Mouse (Mus musculus): ENCODE measurements around the gene Slc25a45. TPM values are rescaled to one million over a fixed set of nuclear protein-coding genes. Genes with fewer than 3 reads are reported as not detected.

Slc25a45 gene
- polyA plus RNA-seq, 1 experiment from 2014 or later: 2.3 TPM

DNA sequence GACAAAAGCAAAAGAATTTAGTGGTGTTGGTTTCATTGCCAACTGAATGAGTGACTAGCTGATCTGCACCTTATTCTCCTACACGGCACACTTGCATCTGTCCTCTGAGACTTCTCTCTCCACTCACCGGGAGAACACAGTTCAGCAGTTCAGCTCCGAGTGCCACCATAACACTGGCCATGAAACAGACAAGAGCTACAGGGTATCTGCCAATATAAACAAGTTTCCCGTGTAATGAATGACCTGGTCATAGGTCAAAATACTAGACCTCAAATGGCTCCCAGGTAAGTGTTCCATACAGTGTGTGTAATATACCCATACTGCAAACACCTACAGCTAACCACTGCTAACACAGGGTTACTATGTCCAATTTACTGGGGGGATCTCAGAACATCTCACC lies 11.6 kb downstream of the Slc25a45 start:
- 58% methylated on average over 4 of the region's 4 CpGs for WGBS (ENCODE audit: insufficient replicate concordance)
- no peak for ATAC-seq (replicated peaks; ENCODE audit: insufficient number of reproducible peaks, low FRiP score, low TSS enrichment)

DNA sequence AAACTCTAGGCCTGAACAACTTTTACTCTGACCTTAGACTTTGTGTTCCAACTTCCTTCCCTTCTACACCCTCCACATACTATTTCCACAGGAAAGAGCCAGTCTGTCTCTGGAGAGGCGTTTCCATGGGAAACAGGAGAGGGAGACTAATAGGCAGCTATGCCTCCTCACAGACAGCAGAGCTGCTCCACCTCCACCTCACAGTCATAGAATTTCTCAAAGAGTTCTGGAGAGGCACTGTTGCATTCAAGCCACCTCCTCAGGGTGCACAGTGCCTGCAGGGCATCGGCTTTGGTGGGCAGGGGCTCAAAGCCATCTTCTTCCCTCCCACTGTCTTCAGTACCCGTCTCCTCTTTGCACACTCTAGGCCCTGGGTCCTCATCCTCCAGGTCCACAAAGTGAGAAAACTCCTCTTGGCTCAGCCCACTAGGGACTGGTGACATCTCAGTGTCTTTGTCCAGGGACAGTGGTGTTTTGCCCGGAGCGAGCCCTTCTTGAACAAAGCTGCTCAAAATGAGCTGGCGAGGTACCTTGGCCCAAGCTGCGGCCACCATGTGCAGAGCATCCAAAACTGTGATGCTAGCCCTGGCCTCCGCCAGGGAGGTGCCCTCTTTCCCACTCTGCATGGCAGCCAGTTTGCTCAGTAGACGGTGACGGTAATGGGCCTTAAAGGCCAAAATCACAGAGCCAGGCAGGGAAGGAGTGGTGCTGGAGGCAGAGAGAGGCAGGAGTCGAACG lies 14.1 kb downstream of the Slc25a45 start:
- no peaks in the 10 kb centered on the region for H3K27me3 ChIP-seq (ENCODE audit: control insufficient read depth, insufficient read depth, low read length)
- 87% methylated on average over 12 of the region's 12 CpGs for WGBS (ENCODE audit: insufficient replicate concordance)
- no peak overlapping the region for H3K4me3 ChIP-seq (ENCODE audit: low read depth, low read length)
- H3K9ac ChIP-seq (ENCODE audit: low read depth, low read length): 0 out of 2 replicates have a peak overlapping the region, but pooled peaks have one; percentile 22
- no peaks in the 10 kb centered on the region for H3K9me3 ChIP-seq (replicated peaks; ENCODE audit: control insufficient read depth, low read length)
- peaks cover 2% of the 10 kb centered on the region; the same call in 1 of the 2 replicates for H3K36me3 ChIP-seq (ENCODE audit: control insufficient read depth, insufficient read depth, low read length)
- H3K27ac ChIP-seq (ENCODE audit: low read depth, low read length): 0 out of 2 replicates have a peak overlapping the region, but pooled peaks have one; percentile 17
- no peak for ATAC-seq (replicated peaks; ENCODE audit: insufficient number of reproducible peaks, low FRiP score, low TSS enrichment)
- no peak overlapping the region for H3K4me2 ChIP-seq
- peaks cover 14% of the 10 kb centered on the region for H3K4me1 ChIP-seq (ENCODE audit: control insufficient read depth, insufficient read depth, low read length)

More for the DNA sequence above, 11.6 kb downstream of the Slc25a45 start:
- Histone ChIP-seq H3K9ac (ENCODE audit: low read depth, low read length) (no peak overlapping the region), H3K4me1 (ENCODE audit: control insufficient read depth, insufficient read depth, low read length) (peaks cover 13% of the 10 kb centered on the region), H3K9me3 (replicated peaks; ENCODE audit: control insufficient read depth, low read length) (no peaks in the 10 kb centered on the region), H3K27me3 (ENCODE audit: control insufficient read depth, insufficient read depth, low read length) (no peaks in the 10 kb centered on the region), H3K36me3 (ENCODE audit: control insufficient read depth, insufficient read depth, low read length) (no peaks in the 10 kb centered on the region), H3K4me2 (no peak overlapping the region), H3K27ac (ENCODE audit: low read depth, low read length) (no peak overlapping the region), H3K4me3 (ENCODE audit: low read depth, low read length) (no peak overlapping the region)

DNA sequence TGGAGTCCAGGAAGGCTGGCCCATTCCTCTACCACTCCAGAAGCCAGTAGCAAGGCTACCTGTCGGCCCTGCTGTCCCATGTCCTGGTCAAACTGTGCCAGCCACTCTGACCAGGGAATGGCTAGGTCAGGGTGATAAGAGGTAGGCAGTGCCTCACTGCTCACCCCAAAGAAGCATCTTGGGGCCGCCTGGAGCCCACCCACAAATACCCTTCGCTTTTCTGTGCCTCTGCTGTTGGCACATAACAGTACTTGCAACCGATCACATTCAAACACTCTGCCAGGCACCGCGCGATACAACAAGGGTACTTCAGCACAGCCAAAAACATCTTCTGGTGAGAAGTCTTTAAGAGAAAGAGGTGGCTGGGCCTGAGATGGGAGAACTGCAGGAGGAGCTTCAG lies 14.7 kb downstream of the Slc25a45 start:
- peaks cover 5% of the 10 kb centered on the region; the same call in 1 of the 2 replicates for H3K36me3 ChIP-seq (ENCODE audit: control insufficient read depth, insufficient read depth, low read length)
- 91% methylated on average over 7 of the region's 7 CpGs for WGBS (ENCODE audit: insufficient replicate concordance)
- H3K27ac ChIP-seq (ENCODE audit: low read depth, low read length): no peak overlapping the region
- no peaks in the 10 kb centered on the region for H3K9me3 ChIP-seq (replicated peaks; ENCODE audit: control insufficient read depth, low read length)
- no peak overlapping the region for H3K4me3 ChIP-seq (ENCODE audit: low read depth, low read length)
- H3K4me1 ChIP-seq (ENCODE audit: control insufficient read depth, insufficient read depth, low read length): peaks cover 14% of the 10 kb centered on the region
- no peaks in the 10 kb centered on the region for H3K27me3 ChIP-seq (ENCODE audit: control insufficient read depth, insufficient read depth, low read length)
- H3K9ac ChIP-seq (ENCODE audit: low read depth, low read length): no peak overlapping the region
- H3K4me2 ChIP-seq: no peak overlapping the region
- ATAC-seq (replicated peaks; ENCODE audit: insufficient number of reproducible peaks, low FRiP score, low TSS enrichment): no peak

DNA sequence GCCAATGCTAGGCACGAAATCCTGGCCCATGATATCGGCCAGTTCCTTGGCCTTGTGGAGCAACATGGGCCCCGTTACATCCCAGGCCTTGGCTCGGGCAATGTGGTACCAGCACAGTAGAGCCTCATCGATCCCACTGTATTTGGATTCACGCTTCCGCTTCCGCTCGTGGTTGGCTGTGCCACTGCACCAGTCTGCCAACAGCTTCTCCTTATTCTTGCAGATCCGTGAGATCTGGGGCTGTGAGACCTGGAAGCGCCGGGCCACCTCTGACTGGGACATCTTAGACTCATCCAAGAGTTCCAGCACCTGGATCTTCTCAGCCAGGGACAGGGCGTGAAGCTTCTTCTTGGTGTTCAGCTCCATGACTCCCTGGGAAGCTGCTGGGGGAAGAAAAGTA lies 15.1 kb downstream of the Slc25a45 start:
- H3K27me3 ChIP-seq (ENCODE audit: control insufficient read depth, insufficient read depth, low read length): no peaks in the 10 kb centered on the region
- peak overlapping the region; percentile 86; the same call in 1 of the 2 replicates for H3K9ac ChIP-seq (ENCODE audit: low read depth, low read length)
- no peaks in the 10 kb centered on the region for H3K9me3 ChIP-seq (replicated peaks; ENCODE audit: control insufficient read depth, low read length)
- H3K36me3 ChIP-seq (ENCODE audit: control insufficient read depth, insufficient read depth, low read length): peaks cover 5% of the 10 kb centered on the region; the same call in 1 of the 2 replicates
- peaks cover 14% of the 10 kb centered on the region for H3K4me1 ChIP-seq (ENCODE audit: control insufficient read depth, insufficient read depth, low read length)
- WGBS (ENCODE audit: insufficient replicate concordance): 91% methylated on average over 13 of the region's 13 CpGs
- no peak for ATAC-seq (replicated peaks; ENCODE audit: insufficient number of reproducible peaks, low FRiP score, low TSS enrichment)
- no peak overlapping the region for H3K27ac ChIP-seq (ENCODE audit: low read depth, low read length)
- no peak overlapping the region for H3K4me3 ChIP-seq (ENCODE audit: low read depth, low read length)
- H3K4me2 ChIP-seq: peak overlapping the region; percentile 95; the same call in 1 of the 2 replicates

DNA sequence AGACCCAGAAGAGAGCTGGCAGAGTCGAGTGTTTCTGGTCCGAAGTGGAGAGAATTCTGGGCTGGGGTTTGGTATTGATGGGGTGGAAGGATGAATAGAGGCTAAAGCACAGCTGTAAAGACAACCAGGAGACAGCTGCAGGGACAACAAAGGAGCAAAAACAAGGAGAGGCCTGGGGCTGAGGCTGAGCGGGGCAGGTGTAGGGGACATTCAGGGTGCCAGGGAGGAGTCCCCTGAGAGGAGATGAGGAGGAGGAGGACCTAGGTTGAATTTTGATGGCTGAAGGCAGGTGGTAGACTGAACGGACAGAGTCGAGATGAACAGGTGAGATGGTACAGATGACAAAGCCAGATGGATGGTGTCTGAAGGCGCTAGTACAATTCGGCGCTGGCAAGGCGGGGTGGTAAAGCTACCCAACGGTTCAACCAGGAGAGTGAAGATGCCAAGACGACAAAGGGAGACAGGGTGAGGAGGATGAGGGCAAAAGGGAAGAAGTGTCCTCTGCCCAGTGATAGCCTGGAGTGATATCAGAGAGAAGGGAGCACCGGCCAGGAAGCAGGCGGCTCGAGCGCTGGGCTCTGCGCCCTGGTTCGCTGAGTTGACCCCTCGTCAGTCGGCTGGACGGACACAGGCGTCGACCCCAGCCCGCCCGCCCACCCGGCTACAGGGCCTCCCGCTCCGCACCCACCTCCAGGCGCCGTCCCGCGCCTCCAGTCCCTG lies 15.8 kb downstream of the Slc25a45 start:
- peak; percentile 40; the same call in 1 of the 2 replicates for ATAC-seq (replicated peaks; ENCODE audit: insufficient number of reproducible peaks, low FRiP score, low TSS enrichment)

DNA sequence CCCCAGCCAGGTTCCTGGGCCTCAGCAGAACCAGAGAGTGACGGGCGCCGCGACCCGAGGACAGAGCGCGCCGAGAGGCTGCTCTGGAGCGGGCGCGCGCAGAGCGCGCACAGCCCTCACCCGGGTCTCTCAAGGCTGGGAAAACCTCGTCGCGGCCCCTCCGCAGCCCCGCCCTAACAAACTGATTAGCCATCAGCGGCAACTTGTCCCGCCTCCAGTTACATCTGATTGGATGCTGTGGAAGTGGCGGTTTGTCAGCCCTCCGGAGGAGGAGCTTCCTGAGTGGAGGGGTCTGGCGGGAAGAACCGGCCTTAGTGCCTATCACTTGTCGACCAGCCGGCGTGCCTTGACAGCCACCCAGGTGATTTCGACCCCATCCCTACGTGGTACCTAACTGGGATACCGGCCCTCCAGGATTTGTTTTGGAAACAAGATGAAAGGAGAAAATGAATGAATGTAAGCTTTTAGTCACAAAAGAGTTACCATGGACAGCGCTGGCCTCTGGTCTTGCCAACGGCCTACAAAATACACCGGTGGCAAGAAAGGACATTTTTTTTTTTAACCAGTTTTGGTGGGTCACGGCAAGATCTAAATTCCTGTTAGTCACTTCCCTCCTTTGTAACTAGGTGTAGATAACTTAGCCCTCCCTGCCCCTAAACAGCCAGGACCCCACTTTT lies 16.5 kb downstream of the Slc25a45 start, which contains the start of gene Tigd3:
Gene Tigd3 (minus strand): TSS at position 148 of the 677 bp plus-strand sequence.
- no peaks in the 10 kb centered on the region for H3K9me3 ChIP-seq (replicated peaks; ENCODE audit: control insufficient read depth, low read length)
- 3% methylated on average over 36 of the region's 36 CpGs for WGBS (ENCODE audit: insufficient replicate concordance)
- H3K36me3 ChIP-seq (ENCODE audit: control insufficient read depth, insufficient read depth, low read length): peaks cover 8% of the 10 kb centered on the region; the same call in 1 of the 2 replicates
- H3K4me3 ChIP-seq (ENCODE audit: low read depth, low read length): peak within 1 kb of the TSS; percentile 74
- H3K9ac ChIP-seq (ENCODE audit: low read depth, low read length): peak within 1 kb of the TSS; percentile 86
- H3K27ac ChIP-seq (ENCODE audit: low read depth, low read length): peak within 1 kb of the TSS; percentile 50; the same call in 1 of the 2 replicates
- H3K4me1 ChIP-seq (ENCODE audit: control insufficient read depth, insufficient read depth, low read length): peaks cover 14% of the 10 kb centered on the region
- H3K27me3 ChIP-seq (ENCODE audit: control insufficient read depth, insufficient read depth, low read length): no peaks in the 10 kb centered on the region
- peak; percentile 91 for ATAC-seq (replicated peaks; ENCODE audit: insufficient number of reproducible peaks, low FRiP score, low TSS enrichment)
- H3K4me2 ChIP-seq: peak within 1 kb of the TSS; percentile 95

More for the DNA sequence above, 15.8 kb downstream of the Slc25a45 start:
- Histone ChIP-seq H3K9me3 (replicated peaks; ENCODE audit: control insufficient read depth, low read length) (no peaks in the 10 kb centered on the region), H3K9ac (ENCODE audit: low read depth, low read length) (peak overlapping the region; percentile 86), H3K4me1 (ENCODE audit: control insufficient read depth, insufficient read depth, low read length) (peaks cover 14% of the 10 kb centered on the region), H3K4me2 (peak overlapping the region; percentile 95), H3K36me3 (ENCODE audit: control insufficient read depth, insufficient read depth, low read length) (peaks cover 7% of the 10 kb centered on the region; the same call in 1 of the 2 replicates), H3K27me3 (ENCODE audit: control insufficient read depth, insufficient read depth, low read length) (no peaks in the 10 kb centered on the region), H3K27ac (ENCODE audit: low read depth, low read length) (peak overlapping the region; percentile 50; the same call in 1 of the 2 replicates), H3K4me3 (ENCODE audit: low read depth, low read length) (peak overlapping the region; percentile 74)
- WGBS (ENCODE audit: insufficient replicate concordance): 11% methylated on average over 28 of the region's 31 CpGs

DNA sequence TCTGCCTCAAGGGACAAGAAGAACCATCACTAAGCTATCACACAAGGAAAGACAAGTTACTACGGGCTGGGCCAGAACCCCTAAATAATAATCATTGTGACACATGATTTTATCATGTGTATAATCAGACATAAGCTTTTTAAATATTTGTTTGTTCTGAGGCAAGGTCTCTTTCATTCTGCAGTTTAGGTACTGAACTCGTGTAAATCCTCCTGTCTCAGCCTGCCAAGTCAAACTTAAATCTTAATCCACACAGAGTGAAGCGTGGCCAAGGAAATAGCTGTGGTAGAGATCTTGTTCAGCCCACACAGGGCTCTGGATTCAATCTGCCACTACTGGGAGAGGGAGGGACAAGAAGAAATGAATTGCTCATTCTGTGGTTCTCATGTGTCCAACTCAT lies 29.7 kb downstream of the Slc25a45 start:
- ATAC-seq (replicated peaks; ENCODE audit: insufficient number of reproducible peaks, low FRiP score, low TSS enrichment): no peak
- no peak overlapping the region for H3K27ac ChIP-seq (ENCODE audit: low read depth, low read length)
- H3K4me2 ChIP-seq: no peak overlapping the region
- WGBS (ENCODE audit: insufficient replicate concordance): 89% methylated on average over 3 of the region's 3 CpGs
- H3K36me3 ChIP-seq (ENCODE audit: control insufficient read depth, insufficient read depth, low read length): peaks cover 31% of the 10 kb centered on the region
- no peak overlapping the region for H3K4me3 ChIP-seq (ENCODE audit: low read depth, low read length)
- H3K9me3 ChIP-seq (replicated peaks; ENCODE audit: control insufficient read depth, low read length): no peaks in the 10 kb centered on the region
- peaks cover 18% of the 10 kb centered on the region for H3K4me1 ChIP-seq (ENCODE audit: control insufficient read depth, insufficient read depth, low read length)
- H3K27me3 ChIP-seq (ENCODE audit: control insufficient read depth, insufficient read depth, low read length): no peaks in the 10 kb centered on the region
- no peak overlapping the region for H3K9ac ChIP-seq (ENCODE audit: low read depth, low read length)

DNA sequence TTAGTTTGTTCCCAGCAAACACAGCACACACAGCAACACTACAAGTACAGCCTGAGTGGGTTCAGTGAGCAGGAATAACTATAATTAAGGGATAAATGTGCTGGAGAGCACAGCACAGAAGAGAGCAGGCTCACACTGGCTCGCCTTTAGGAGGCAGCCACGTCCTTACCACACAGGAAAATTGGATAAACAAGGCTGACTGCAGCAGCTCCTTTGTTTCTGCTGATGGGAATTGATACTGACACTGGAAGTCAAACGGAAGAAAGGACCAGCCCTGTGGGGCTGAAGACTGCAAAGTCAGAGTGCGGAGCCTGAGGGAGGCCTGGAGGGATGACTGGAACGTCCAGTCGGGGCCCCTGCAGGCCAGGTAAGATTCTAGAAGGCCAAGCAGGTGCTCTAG lies 32.6 kb downstream of the Slc25a45 start:
- no peak for ATAC-seq (replicated peaks; ENCODE audit: insufficient number of reproducible peaks, low FRiP score, low TSS enrichment)
- Histone ChIP-seq H3K9me3 (replicated peaks; ENCODE audit: control insufficient read depth, low read length) (no peaks in the 10 kb centered on the region), H3K36me3 (ENCODE audit: control insufficient read depth, insufficient read depth, low read length) (peaks cover 14% of the 10 kb centered on the region; the same call in 1 of the 2 replicates), H3K27ac (ENCODE audit: low read depth, low read length) (no peak overlapping the region), H3K4me3 (ENCODE audit: low read depth, low read length) (no peak overlapping the region), H3K27me3 (ENCODE audit: control insufficient read depth, insufficient read depth, low read length) (no peaks in the 10 kb centered on the region), H3K9ac (ENCODE audit: low read depth, low read length) (peak overlapping the region; percentile 11; the same call in 1 of the 2 replicates), H3K4me2 (peak overlapping the region; percentile 47), H3K4me1 (ENCODE audit: control insufficient read depth, insufficient read depth, low read length) (peaks cover 18% of the 10 kb centered on the region)
- WGBS (ENCODE audit: insufficient replicate concordance): 50% methylated on average over 6 of the region's 6 CpGs

Data from heart, embryonic 11.5 days (tissue).